Mouse (Mus musculus): ENCODE measurements around the gene Mrps16. TPM values are rescaled to one million over a fixed set of nuclear protein-coding genes. Genes with fewer than 3 reads are reported as not detected.
A peak's percentile ranks its signal among the peaks of the same experiment; 100 is the strongest.

Mrps16 gene
- polyA plus RNA-seq, 1 experiment, result 63.7 TPM

DNA sequence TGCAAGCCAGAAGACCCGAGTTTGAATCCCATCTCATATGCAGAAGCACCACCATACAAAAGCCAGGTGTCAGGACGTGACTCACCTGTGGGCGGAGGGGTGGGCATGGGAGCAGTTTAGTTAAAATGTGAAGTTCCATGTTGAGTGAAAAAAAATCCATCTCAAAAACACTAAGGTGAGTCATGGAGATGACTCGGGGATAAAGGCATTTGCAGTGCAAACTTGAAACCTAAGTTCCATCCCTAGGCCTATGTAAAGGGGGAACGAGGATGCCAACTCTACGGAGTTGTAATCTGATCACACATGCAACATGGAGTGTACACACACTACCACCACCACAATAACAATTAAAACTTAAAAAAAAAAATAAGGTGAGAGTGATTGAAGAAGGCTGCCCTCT lies 29.6 kb upstream of the Mrps16 start:
- DNase-seq, result no peak
- Histone ChIP-seq H3K36me3 (ENCODE audit: control insufficient read depth, insufficient read depth, low read length) (no peaks in the 10 kb centered on the region), H3K4me3 (ENCODE audit: insufficient read depth, low read depth, low read length) (no peak overlapping the region), H3K4me1 (ENCODE audit: control insufficient read depth, insufficient read depth, low read length) (no peaks in the 10 kb centered on the region), H3K27ac (ENCODE audit: insufficient read depth, low read depth, low read length) (no peak overlapping the region), H3K27me3 (replicated peaks; ENCODE audit: control insufficient read depth, insufficient read depth, low read length) (no peaks in the 10 kb centered on the region)
- 90% methylated on average over 6 of the region's 6 CpGs for WGBS
- TF ChIP-seq POLR2A (IDR thresholded peaks at IDR 0.05; ENCODE audit: low read depth, low read length), result no peak

DNA sequence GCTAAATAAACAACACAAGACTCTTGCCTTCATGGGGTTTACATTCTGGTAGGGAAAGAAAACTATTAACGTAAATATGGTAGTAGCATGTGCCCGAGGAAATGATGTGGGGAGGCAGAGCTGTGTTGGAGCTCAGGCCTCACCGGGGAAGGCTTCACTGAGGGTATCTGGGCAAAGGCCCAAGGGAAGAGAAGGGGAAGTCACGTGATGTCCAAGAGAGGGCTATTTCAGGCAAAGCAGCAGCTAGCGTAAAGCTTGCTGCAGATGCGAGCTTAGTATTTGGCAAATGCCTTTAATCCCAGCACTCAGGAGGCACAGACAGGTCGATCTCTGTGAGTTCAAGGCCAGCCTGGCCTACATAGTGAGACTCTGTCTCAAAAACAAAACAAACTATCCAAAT lies 28.8 kb upstream of the Mrps16 start:
- Histone ChIP-seq H3K4me1 (ENCODE audit: control insufficient read depth, insufficient read depth, low read length) (no peaks in the 10 kb centered on the region), H3K27me3 (replicated peaks; ENCODE audit: control insufficient read depth, insufficient read depth, low read length) (no peaks in the 10 kb centered on the region), H3K27ac (ENCODE audit: insufficient read depth, low read depth, low read length) (no peak overlapping the region), H3K4me3 (ENCODE audit: insufficient read depth, low read depth, low read length) (no peak overlapping the region), H3K36me3 (ENCODE audit: control insufficient read depth, insufficient read depth, low read length) (no peaks in the 10 kb centered on the region)
- 60% methylated on average over 7 of the region's 7 CpGs for WGBS
- DNase-seq, result peak; percentile 34
- TF ChIP-seq CTCF (conservative IDR thresholded peaks at IDR 0.05; ENCODE audit: insufficient read depth, insufficient read length, low read depth, low read length) (no peak), POLR2A (IDR thresholded peaks at IDR 0.05; ENCODE audit: low read depth, low read length) (no peak)

DNA sequence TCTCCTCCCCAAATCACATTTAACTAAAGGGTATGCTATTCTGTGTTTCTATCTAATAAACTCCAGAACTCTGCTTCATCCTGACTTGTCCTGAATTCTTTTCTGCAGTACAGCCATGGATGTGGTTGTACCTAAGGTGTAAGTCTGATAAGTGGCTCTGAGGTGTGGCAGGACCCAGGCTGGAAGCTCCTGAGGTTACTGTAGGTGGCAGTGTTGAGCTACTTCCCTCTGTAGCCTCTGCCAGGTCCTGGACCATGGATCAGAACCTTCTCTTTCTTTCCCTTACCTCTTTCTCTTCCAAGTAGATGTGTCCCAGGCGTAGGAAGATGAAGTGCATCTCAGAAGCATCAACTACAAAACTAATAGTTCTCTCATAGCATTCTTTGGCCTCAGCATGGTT lies 6.6 kb upstream of the Mrps16 start:
- Histone ChIP-seq H3K4me1 (ENCODE audit: control insufficient read depth, insufficient read depth, low read length) (no peaks in the 10 kb centered on the region), H3K27ac (ENCODE audit: insufficient read depth, low read depth, low read length) (no peak overlapping the region), H3K36me3 (ENCODE audit: control insufficient read depth, insufficient read depth, low read length) (no peaks in the 10 kb centered on the region), H3K4me3 (ENCODE audit: insufficient read depth, low read depth, low read length) (no peak overlapping the region), H3K27me3 (replicated peaks; ENCODE audit: control insufficient read depth, insufficient read depth, low read length) (no peaks in the 10 kb centered on the region)
- TF ChIP-seq POLR2A (IDR thresholded peaks at IDR 0.05; ENCODE audit: low read depth, low read length), result no peak
- peak; percentile 76 for TF ChIP-seq CTCF (conservative IDR thresholded peaks at IDR 0.05; ENCODE audit: insufficient read depth, insufficient read length, low read depth, low read length)
- WGBS, result 46% methylated on average over 1 of the region's 1 CpGs
- DNase-seq, result peak; percentile 58

DNA sequence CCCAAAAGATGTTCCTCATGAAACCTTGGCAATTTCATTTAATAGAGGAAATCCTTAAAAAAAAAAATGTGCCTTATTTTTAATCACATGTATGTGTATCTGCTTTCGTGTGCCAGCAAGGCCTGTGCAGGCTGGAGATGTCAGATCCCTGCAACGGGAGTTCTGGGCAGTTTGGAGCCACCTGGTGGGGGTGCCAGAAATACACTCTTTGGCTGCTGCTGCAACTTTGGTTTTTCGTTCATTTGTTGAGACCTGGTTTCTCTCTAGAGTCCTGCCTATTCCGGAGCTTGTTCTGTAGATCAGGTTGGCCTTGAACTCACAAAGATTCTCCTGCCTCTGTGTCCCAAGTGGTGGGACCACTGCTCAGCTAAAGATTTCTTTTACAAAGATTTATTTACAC lies 5.4 kb upstream of the Mrps16 start:
- H3K4me1 ChIP-seq (ENCODE audit: control insufficient read depth, insufficient read depth, low read length), result no peaks in the 10 kb centered on the region
- no peak; the same call in 1 of the 2 replicates for TF ChIP-seq CTCF (conservative IDR thresholded peaks at IDR 0.05; ENCODE audit: insufficient read depth, insufficient read length, low read depth, low read length)
- H3K4me3 ChIP-seq (ENCODE audit: insufficient read depth, low read depth, low read length), result no peak overlapping the region
- no peaks in the 10 kb centered on the region for H3K27me3 ChIP-seq (replicated peaks; ENCODE audit: control insufficient read depth, insufficient read depth, low read length)
- 48% methylated on average over 4 of the region's 4 CpGs for WGBS
- H3K27ac ChIP-seq (ENCODE audit: insufficient read depth, low read depth, low read length), result no peak overlapping the region
- DNase-seq, result peak; percentile 32
- no peaks in the 10 kb centered on the region for H3K36me3 ChIP-seq (ENCODE audit: control insufficient read depth, insufficient read depth, low read length)

DNA sequence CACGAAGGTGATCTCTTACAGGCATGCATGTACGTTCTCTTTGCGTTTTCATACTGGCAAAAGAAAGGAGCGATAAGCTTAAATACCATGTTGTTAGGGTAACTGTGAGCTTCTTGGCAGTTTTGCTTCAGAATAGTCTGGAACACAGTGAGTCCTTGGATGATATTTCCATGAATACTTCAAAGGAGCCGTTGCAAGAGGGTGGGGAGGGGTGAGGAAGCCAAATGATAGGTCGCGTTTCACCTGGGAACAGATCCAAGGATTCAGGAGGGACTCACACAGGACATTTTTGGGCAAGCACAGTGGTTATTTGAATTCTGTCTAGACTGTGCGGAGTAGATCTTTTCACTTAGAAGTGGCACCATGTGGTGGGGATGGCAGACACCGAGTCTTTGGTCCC lies 3.8 kb upstream of the Mrps16 start:
- 80% methylated on average over 9 of the region's 9 CpGs for WGBS

DNA sequence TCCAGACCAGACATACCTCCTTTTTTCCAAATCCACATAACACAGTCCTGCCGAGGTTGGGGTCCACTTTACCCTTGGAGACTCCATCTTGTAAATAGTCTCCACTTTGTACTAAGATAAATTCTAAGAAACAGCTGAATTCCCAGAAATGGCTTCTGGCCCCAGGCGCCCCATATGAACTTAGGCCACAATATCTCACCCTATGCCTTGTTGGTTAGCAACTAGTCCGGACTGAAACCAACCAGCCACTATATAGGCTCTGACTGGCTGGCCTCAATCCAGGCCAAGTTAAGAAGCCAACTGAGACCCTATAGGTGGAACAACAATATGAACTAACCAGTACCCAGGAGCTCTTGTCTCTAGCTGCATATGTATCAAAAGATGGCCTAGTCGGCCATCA lies 1.1 kb downstream of the Mrps16 start:
- no peak for TF ChIP-seq CTCF (conservative IDR thresholded peaks at IDR 0.05; ENCODE audit: insufficient read depth, insufficient read length, low read depth, low read length)
- TF ChIP-seq POLR2A (IDR thresholded peaks at IDR 0.05; ENCODE audit: low read depth, low read length), result no peak
- H3K27ac ChIP-seq (ENCODE audit: insufficient read depth, low read depth, low read length), result no peak overlapping the region
- no peaks in the 10 kb centered on the region for H3K36me3 ChIP-seq (ENCODE audit: control insufficient read depth, insufficient read depth, low read length)
- H3K27me3 ChIP-seq (replicated peaks; ENCODE audit: control insufficient read depth, insufficient read depth, low read length), result no peaks in the 10 kb centered on the region
- H3K4me1 ChIP-seq (ENCODE audit: control insufficient read depth, insufficient read depth, low read length), result peaks cover 2% of the 10 kb centered on the region; the same call in 1 of the 2 replicates
- 69% methylated on average over 4 of the region's 4 CpGs for WGBS
- H3K4me3 ChIP-seq (ENCODE audit: insufficient read depth, low read depth, low read length), result no peak overlapping the region
- no peak for DNase-seq

More for the DNA sequence above, 3.8 kb upstream of the Mrps16 start:
- Histone ChIP-seq H3K4me1 (ENCODE audit: control insufficient read depth, insufficient read depth, low read length) (no peaks in the 10 kb centered on the region), H3K27ac (ENCODE audit: insufficient read depth, low read depth, low read length) (no peak overlapping the region), H3K27me3 (replicated peaks; ENCODE audit: control insufficient read depth, insufficient read depth, low read length) (no peaks in the 10 kb centered on the region), H3K36me3 (ENCODE audit: control insufficient read depth, insufficient read depth, low read length) (no peaks in the 10 kb centered on the region), H3K4me3 (ENCODE audit: insufficient read depth, low read depth, low read length) (no peak overlapping the region)
- TF ChIP-seq CTCF (conservative IDR thresholded peaks at IDR 0.05; ENCODE audit: insufficient read depth, insufficient read length, low read depth, low read length), result no peak
- no peak for TF ChIP-seq POLR2A (IDR thresholded peaks at IDR 0.05; ENCODE audit: low read depth, low read length)
- DNase-seq, result no peak

DNA sequence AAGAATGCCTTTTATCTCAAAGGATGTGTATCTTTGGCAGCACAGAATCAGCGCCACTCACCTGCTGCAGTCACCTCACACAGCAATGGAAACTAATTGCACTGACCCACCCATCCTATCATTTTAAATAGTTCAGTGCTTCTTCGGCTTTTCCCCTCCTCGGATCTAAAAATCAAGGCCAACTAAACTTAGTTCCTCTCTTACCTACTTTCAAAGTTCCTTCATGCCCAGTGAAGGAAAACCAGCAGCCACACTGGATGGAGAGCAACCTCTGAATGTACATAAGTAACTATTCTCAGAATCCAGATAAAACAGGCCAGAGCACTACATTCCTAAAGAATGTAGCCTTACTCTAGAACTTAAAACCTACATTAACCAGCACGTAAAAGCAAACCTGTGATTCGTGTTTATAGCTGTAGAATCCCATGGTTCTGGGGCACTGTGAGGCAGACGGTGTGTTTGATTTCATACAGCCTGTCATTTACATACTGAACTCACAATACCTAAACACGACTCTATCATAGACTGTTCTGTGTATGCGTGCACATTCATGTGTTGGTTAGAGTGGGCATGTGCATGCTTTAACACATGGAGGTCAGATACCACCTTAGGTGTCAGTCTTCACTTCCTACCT lies 3.9 kb downstream of the Mrps16 start:
- Histone ChIP-seq H3K4me3 (ENCODE audit: insufficient read depth, low read depth, low read length) (no peak overlapping the region), H3K27me3 (replicated peaks; ENCODE audit: control insufficient read depth, insufficient read depth, low read length) (no peaks in the 10 kb centered on the region), H3K36me3 (ENCODE audit: control insufficient read depth, insufficient read depth, low read length) (no peaks in the 10 kb centered on the region), H3K4me1 (ENCODE audit: control insufficient read depth, insufficient read depth, low read length) (peaks cover 2% of the 10 kb centered on the region; the same call in 1 of the 2 replicates), H3K27ac (ENCODE audit: insufficient read depth, low read depth, low read length) (no peak overlapping the region)
- no peak for DNase-seq
- 80% methylated on average over 8 of the region's 8 CpGs for WGBS
- TF ChIP-seq POLR2A (IDR thresholded peaks at IDR 0.05; ENCODE audit: low read depth, low read length) (no peak), CTCF (conservative IDR thresholded peaks at IDR 0.05; ENCODE audit: insufficient read depth, insufficient read length, low read depth, low read length) (no peak)
